Mouse (Mus musculus): ENCODE data around the gene Krt20.

DNA sequence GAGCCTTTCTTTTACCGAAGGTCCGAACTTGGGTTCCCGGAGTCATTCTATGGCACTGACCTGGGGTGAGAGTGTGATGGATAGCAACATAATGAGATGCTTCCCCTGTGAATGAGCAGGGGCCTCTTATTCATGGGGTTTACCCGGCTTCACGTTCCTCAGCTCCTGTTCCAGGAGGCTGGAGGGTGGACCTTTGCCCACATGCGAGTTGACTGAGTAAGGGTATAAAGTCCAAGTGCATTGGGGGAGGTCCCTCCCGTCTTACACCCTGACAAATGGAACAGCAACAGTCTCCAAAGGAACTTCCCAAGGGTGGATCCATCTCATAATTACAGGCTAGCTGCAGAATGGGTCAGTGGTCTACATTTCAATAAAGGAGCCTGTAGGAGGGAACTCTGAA, 23.8 kb upstream of the Krt20 start:
- TF ChIP-seq POLR2A (IDR thresholded peaks at IDR 0.05; ENCODE audit: borderline replicate concordance, extremely low read depth, insufficient read depth, insufficient read length, poor library complexity, severe bottlenecking) (no peak), CTCF (IDR thresholded peaks at IDR 0.05; ENCODE audit: borderline replicate concordance, extremely low read depth, insufficient read depth, insufficient read length) (no peak)
